Mouse (Mus musculus) olfactory bulb, adult 2 months (tissue): Measurements from ENCODE around the gene Gm13290.
"Not testable (repeated sequence)": the region's sequence is repeated elsewhere in the genome, so short reads cannot be mapped to it uniquely, and the experiment has no call there.

ENCODE experiments used
- CTCF ChIP-seq: fragments of 200-500 bp; IDR thresholded peaks from 2 replicates; pipeline ENCODE4 v1.5.1; 2012; ENCODE audit warnings: low read depth, mild to moderate bottlenecking, low read length, moderate library complexity; ENCODE audit not compliant: insufficient read depth
- POLR2A ChIP-seq: fragments of 200-500 bp; IDR thresholded peaks from 2 replicates; pipeline ENCODE4 v1.6.1; 2012; ENCODE audit warnings: mild to moderate bottlenecking, low read depth, low read length, moderate library complexity; ENCODE audit not compliant: insufficient read depth

DNA sequence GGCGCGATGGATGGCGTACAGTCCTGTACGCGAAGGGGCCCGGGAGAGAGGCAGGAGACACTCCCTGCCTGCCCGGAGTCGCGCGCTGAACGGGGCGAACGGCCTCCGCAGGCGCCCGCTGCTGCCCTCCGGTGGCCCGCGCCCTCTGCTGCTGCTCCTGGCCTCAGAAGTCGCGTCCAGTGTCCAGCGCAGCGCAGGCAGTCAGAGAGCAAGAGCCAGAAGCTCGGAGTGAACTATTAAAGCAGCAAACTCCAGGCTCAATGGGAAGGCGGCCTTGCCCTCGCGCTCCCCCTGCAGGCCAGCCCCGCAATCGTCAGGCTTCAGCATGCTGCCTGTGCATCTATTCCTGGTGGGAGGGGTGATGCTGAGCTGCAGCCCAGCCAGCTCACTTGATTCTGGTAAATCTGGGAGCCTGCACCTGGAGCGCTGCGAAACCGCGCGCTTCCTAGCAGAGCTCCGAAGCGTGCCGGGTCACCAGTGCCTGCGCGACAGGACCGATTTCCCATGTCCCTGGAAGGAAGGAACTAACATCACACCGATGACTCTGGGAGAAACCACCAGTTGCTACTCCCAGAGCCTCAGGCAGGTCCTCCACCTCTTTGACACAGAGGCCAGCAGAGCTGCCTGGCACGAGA, 10.1 kb upstream of the Gm13290 start:
- not testable (repeated sequence) for TF ChIP-seq CTCF, POLR2A
